Mouse (Mus musculus) C2C12 (cell line): ENCODE measurements around the gene Adgrg4.

Experiments
- CTCF ChIP-seq: IDR thresholded peaks from one replicate; pipeline ENCODE4 v1.5.1; 2011; ENCODE audit not compliant: control insufficient read depth, insufficient read depth, insufficient read length
- MYOG ChIP-seq: IDR thresholded peaks from one replicate; pipeline ENCODE4 v1.6.1; 2011; ENCODE audit not compliant: control insufficient read depth, insufficient read length; ENCODE audit errors: extremely low read depth
- USF1 ChIP-seq: IDR thresholded peaks from one replicate; pipeline ENCODE4 v1.6.1; 2011; ENCODE audit warnings: low read depth, mild to moderate bottlenecking, control low read depth, moderate library complexity

DNA sequence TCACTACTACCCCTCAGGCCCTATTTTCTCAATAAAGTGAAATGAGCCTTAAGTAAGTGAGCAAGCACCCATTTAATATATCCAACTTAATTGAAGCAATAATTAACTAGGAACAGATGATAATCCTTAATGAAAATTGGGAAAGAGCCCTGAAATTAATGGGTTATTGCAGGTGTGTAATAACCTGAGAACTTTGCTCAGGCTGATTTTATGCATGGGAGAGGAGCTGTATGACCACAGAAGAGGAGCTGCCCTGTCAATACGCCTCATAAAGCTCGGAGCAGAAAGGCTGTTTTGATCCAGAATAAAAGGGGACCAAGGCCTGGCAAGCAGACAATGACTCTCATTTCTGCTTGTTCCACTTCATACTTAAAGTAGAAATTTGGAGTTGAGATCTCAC is at the start of gene Adgrg4:
- TF ChIP-seq USF1 (no peak), CTCF (no peak), MYOG (no peak)
